Comparison of ENCODE assay signal across 8 mouse cellular contexts in the genomic region with DNA sequence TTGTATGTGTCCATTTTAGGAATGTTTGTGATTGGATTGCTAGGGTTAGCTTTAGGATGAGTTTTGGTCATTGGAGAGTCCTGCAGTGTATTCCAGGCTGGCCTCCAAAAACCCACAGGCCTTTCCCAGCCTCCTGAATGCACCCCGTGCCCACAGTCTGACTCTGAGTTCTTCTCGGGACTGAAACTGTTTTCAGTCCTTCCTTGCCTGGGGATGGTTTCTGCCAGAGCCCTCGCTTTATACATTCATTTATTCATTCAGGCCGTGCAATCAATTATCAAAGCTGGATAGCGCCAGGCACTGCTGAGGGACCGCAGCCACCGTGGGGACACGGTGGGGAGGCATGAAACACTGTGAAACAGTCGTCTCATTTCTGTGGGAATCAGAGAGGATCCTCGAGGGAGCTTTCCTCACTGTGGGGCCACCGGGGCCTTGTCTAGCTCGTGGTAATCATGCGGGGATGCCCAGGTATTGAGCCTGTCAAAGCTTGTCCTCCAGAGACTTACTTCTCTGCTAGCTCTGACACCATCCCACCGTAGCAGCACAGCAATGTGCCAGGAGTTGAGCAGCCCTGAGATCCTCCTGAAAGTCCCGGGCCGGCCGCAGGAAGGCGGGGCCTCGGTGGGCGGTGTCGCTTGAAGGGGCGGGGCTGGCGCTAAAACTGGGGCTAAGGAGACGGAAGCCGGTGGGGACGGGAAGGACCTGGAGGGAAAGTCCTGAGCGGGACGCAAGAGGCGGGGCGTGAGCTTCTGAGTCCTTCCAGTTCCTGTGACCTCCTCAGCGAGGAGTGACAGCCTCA. TPM values are rescaled to one million over a fixed set of nuclear protein-coding genes. Genes with fewer than 3 reads are reported as not detected.
DNase-seq lines count a peak whose midpoint lies in the region; ATAC-seq and TF ChIP-seq lines count a peak whose summit lies in the region.

No protein-coding gene starts in this region.

- peak overlapping the region; percentile 88 for H3K4me2 ChIP-seq in embryonic facial prominence, embryonic 15.5 days (replicated peaks)
- peak overlapping the region; percentile 89 for H3K4me2 ChIP-seq in heart, embryonic 12.5 days
- peak overlapping the region; percentile 86 for H3K4me2 ChIP-seq in kidney, embryonic 15.5 days
- peak overlapping the region; percentile 93 for H3K4me2 ChIP-seq in lung, embryonic 14.5 days
- peak overlapping the region; percentile 64 for H3K4me2 ChIP-seq in neural tube, embryonic 15.5 days

- no peaks in the 10 kb centered on the region for H3K9me3 ChIP-seq in embryonic facial prominence, embryonic 15.5 days (replicated peaks)
- no peaks in the 10 kb centered on the region for H3K9me3 ChIP-seq in heart, embryonic 12.5 days (replicated peaks)
- H3K9me3 ChIP-seq in kidney, embryonic 15.5 days (replicated peaks): no peaks in the 10 kb centered on the region
- H3K9me3 ChIP-seq in lung, embryonic 14.5 days (ENCODE audit: low read depth, low read length): no peaks in the 10 kb centered on the region
- H3K9me3 ChIP-seq in neural tube, embryonic 15.5 days (replicated peaks): no peaks in the 10 kb centered on the region

- no peaks in the 10 kb centered on the region for H3K79me2 ChIP-seq in C2C12 (ENCODE audit: control insufficient read depth, insufficient read depth)

- peak overlapping the region; percentile 60; the same call in 1 of the 2 replicates for H3K27ac ChIP-seq in embryonic facial prominence, embryonic 15.5 days (replicated peaks)
- H3K27ac ChIP-seq in heart, embryonic 12.5 days (ENCODE audit: poor library complexity, severe bottlenecking): peak overlapping the region; percentile 73
- H3K27ac ChIP-seq in kidney, embryonic 15.5 days: peak overlapping the region; percentile 65
- peak overlapping the region; percentile 60; the same call in 1 of the 2 replicates for H3K27ac ChIP-seq in lung, embryonic 14.5 days (ENCODE audit: low read depth)
- 0 out of 2 replicates have a peak overlapping the region, but pooled peaks have one; percentile 18 for H3K27ac ChIP-seq in neural tube, embryonic 15.5 days (replicated peaks)
- H3K27ac ChIP-seq in thymus, adult 2 months (ENCODE audit: control insufficient read depth, insufficient read depth, low read length): no peak overlapping the region

- H3K36me3 ChIP-seq in C2C12 (ENCODE audit: control insufficient read depth, insufficient read depth): no peaks in the 10 kb centered on the region
- no peaks in the 10 kb centered on the region for H3K36me3 ChIP-seq in embryonic facial prominence, embryonic 15.5 days
- 0 out of 2 replicates have a peak, but pooled peaks cover 7% of the 10 kb centered on the region for H3K36me3 ChIP-seq in heart, embryonic 12.5 days
- no peaks in the 10 kb centered on the region for H3K36me3 ChIP-seq in kidney, embryonic 15.5 days
- no peaks in the 10 kb centered on the region for H3K36me3 ChIP-seq in lung, embryonic 14.5 days (ENCODE audit: insufficient read depth)
- H3K36me3 ChIP-seq in neural tube, embryonic 15.5 days: no peaks in the 10 kb centered on the region
- no peaks in the 10 kb centered on the region for H3K36me3 ChIP-seq in thymus, adult 2 months (ENCODE audit: control insufficient read depth, insufficient read depth, low read length)

- H3ac ChIP-seq in C2C12 (ENCODE audit: control insufficient read depth, insufficient read length, low read depth): peak overlapping the region; percentile 91

- no peak for TF ChIP-seq CTCF in C2C12 (IDR thresholded peaks at IDR 0.05; ENCODE audit: control insufficient read depth, insufficient read depth, insufficient read length)
- no peak for TF ChIP-seq CTCF in lung, embryonic 14.5 days (IDR thresholded peaks at IDR 0.05; ENCODE audit: low read depth)
- no peak; the same call in 1 of the 2 replicates for TF ChIP-seq CTCF in thymus, adult 2 months (IDR thresholded peaks at IDR 0.05; ENCODE audit: borderline replicate concordance, control insufficient read depth, extremely low read depth, insufficient read depth, low read length, poor library complexity)

- H3K4me1 ChIP-seq in embryonic facial prominence, embryonic 15.5 days: peaks cover 19% of the 10 kb centered on the region
- H3K4me1 ChIP-seq in heart, embryonic 12.5 days (replicated peaks): peaks cover 28% of the 10 kb centered on the region
- peaks cover 24% of the 10 kb centered on the region for H3K4me1 ChIP-seq in kidney, embryonic 15.5 days
- H3K4me1 ChIP-seq in lung, embryonic 14.5 days (ENCODE audit: insufficient read depth): 0 out of 2 replicates have a peak, but pooled peaks cover 6% of the 10 kb centered on the region
- peaks cover 19% of the 10 kb centered on the region for H3K4me1 ChIP-seq in neural tube, embryonic 15.5 days
- peaks cover 11% of the 10 kb centered on the region for H3K4me1 ChIP-seq in thymus, adult 2 months (replicated peaks; ENCODE audit: control insufficient read depth, insufficient read depth, low read length)

- WGBS in embryonic facial prominence, embryonic 15.5 days: 1% methylated on average over 31 of the region's 31 CpGs
- WGBS in heart, embryonic 12.5 days: 5% methylated on average over 31 of the region's 31 CpGs
- 2% methylated on average over 31 of the region's 31 CpGs for WGBS in kidney, embryonic 15.5 days
- WGBS in lung, embryonic 14.5 days: 2% methylated on average over 31 of the region's 31 CpGs
- 1% methylated on average over 29 of the region's 31 CpGs for WGBS in neural tube, embryonic 15.5 days
- 6% methylated on average over 31 of the region's 31 CpGs for whole genome bisulfite sequencing in thymus, adult 2 months

- peak; percentile 59; the same call in 1 of the 2 replicates for TF ChIP-seq POLR2A in thymus, adult 2 months (IDR thresholded peaks at IDR 0.05; ENCODE audit: control insufficient read depth, extremely low read depth, insufficient read depth, low read length, poor library complexity)

- no peaks in the 10 kb centered on the region for H3K27me3 ChIP-seq in C2C12 (ENCODE audit: control insufficient read depth, insufficient read depth, insufficient read length)
- H3K27me3 ChIP-seq in embryonic facial prominence, embryonic 15.5 days: no peaks in the 10 kb centered on the region; the same call in 1 of the 2 replicates
- H3K27me3 ChIP-seq in heart, embryonic 12.5 days (replicated peaks): no peaks in the 10 kb centered on the region; the same call in 1 of the 2 replicates
- H3K27me3 ChIP-seq in kidney, embryonic 15.5 days: peaks cover 13% of the 10 kb centered on the region; the same call in 1 of the 2 replicates
- H3K27me3 ChIP-seq in lung, embryonic 14.5 days (ENCODE audit: insufficient read depth, low read length): peaks cover 3% of the 10 kb centered on the region; the same call in 1 of the 2 replicates
- H3K27me3 ChIP-seq in neural tube, embryonic 15.5 days (replicated peaks): peaks cover 11% of the 10 kb centered on the region; the same call in 1 of the 2 replicates
- no peaks in the 10 kb centered on the region for H3K27me3 ChIP-seq in thymus, adult 2 months (ENCODE audit: control insufficient read depth, insufficient read depth, low read length)

- peak; percentile 93 to 95 for DNase-seq in adrenal gland, adult 18-20 months (ENCODE audit: low spot score in 2 of 2)
- peak; percentile 96 for DNase-seq in lung, embryonic 14.5 days
- peak; percentile 96 for DNase-seq in thymus, adult 2 months

- no peaks in the 10 kb centered on the region for H3K79me3 ChIP-seq in C2C12 (ENCODE audit: low read depth)

- peak overlapping the region; percentile 59 for H3K4me3 ChIP-seq in C2C12 (ENCODE audit: insufficient read depth, poor library complexity, severe bottlenecking)
- H3K4me3 ChIP-seq in embryonic facial prominence, embryonic 15.5 days (replicated peaks): peak overlapping the region; percentile 60
- peak overlapping the region; percentile 66 for H3K4me3 ChIP-seq in heart, embryonic 12.5 days
- peak overlapping the region; percentile 62 for H3K4me3 ChIP-seq in kidney, embryonic 15.5 days (replicated peaks)
- peak overlapping the region; percentile 61 for H3K4me3 ChIP-seq in lung, embryonic 14.5 days (ENCODE audit: low read depth, low read length)
- H3K4me3 ChIP-seq in neural tube, embryonic 15.5 days (replicated peaks): peak overlapping the region; percentile 35
- H3K4me3 ChIP-seq in thymus, adult 2 months (ENCODE audit: control insufficient read depth, insufficient read depth, low read length): peak overlapping the region; percentile 85

- peak; percentile 83 for ATAC-seq in embryonic facial prominence, embryonic 15.5 days (ENCODE audit: insufficient number of reproducible peaks, low FRiP score, low TSS enrichment, low read depth)
- ATAC-seq in heart, embryonic 12.5 days (ENCODE audit: insufficient number of reproducible peaks, low FRiP score): peak; percentile 90
- ATAC-seq in kidney, embryonic 15.5 days (replicated peaks; ENCODE audit: low FRiP score): peak; percentile 93
- ATAC-seq in lung, embryonic 14.5 days (ENCODE audit: insufficient read depth): peak; percentile 97
- ATAC-seq in neural tube, embryonic 15.5 days (ENCODE audit: low FRiP score): peak; percentile 74

- peak overlapping the region; percentile 66 for H3K9ac ChIP-seq in embryonic facial prominence, embryonic 15.5 days
- H3K9ac ChIP-seq in heart, embryonic 12.5 days: peak overlapping the region; percentile 83
- peak overlapping the region; percentile 75 for H3K9ac ChIP-seq in kidney, embryonic 15.5 days
- H3K9ac ChIP-seq in lung, embryonic 14.5 days: peak overlapping the region; percentile 71
- peak overlapping the region; percentile 41; the same call in 1 of the 2 replicates for H3K9ac ChIP-seq in neural tube, embryonic 15.5 days (replicated peaks)

RNA-seq across cellular contexts. Expression of a gene that starts 10.4 kb away (rescaled TPM):
- 17.8 TPM for polyA plus RNA-seq in C2C12 (2012; fragmentation: generic; extraction: Trizol)
- 10 to 100 TPM; 47.9 to 53.1 TPM for total RNA-seq in adrenal gland, adult 18-20 months (2021)
- polyA plus RNA-seq in embryonic facial prominence, embryonic 15.5 days (2015; fragmentation: Nextera tagmentation; extraction: Ambion mirVana): 64.6 and 68.1 TPM in 2 replicates
- 58.9 and 68.8 TPM in 2 replicates for polyA plus RNA-seq in heart, embryonic 12.5 days (2016; fragmentation: Nextera tagmentation; extraction: Ambion mirVana)
- polyA plus RNA-seq in kidney, embryonic 15.5 days (2015; fragmentation: Nextera tagmentation; extraction: Ambion mirVana): 54.1 and 59.4 TPM in 2 replicates
- polyA plus RNA-seq in lung, embryonic 14.5 days (2014; fragmentation: Nextera tagmentation; extraction: Ambion mirVana): 60.6 and 68.1 TPM in 2 replicates
- 30.9 and 42.9 TPM in 2 replicates for polyA plus RNA-seq in neural tube, embryonic 15.5 days (2015; fragmentation: Nextera tagmentation; extraction: Ambion mirVana)
- 64.9 and 82.9 TPM in 2 replicates for polyA plus RNA-seq in thymus, adult 2 months (2012; rRNA removed)

RNA-seq across cellular contexts. Expression of a gene that starts 22.9 kb away (rescaled TPM):
- 171 TPM for polyA plus RNA-seq in C2C12 (2012; fragmentation: generic; extraction: Trizol)
- total RNA-seq in adrenal gland, adult 18-20 months (2021): 100 to 1,000 TPM; 111 to 113 TPM
- 69.5 and 76.2 TPM in 2 replicates for polyA plus RNA-seq in embryonic facial prominence, embryonic 15.5 days (2015; fragmentation: Nextera tagmentation; extraction: Ambion mirVana)
- 39.3 and 44.8 TPM in 2 replicates for polyA plus RNA-seq in heart, embryonic 12.5 days (2016; fragmentation: Nextera tagmentation; extraction: Ambion mirVana)
- polyA plus RNA-seq in kidney, embryonic 15.5 days (2015; fragmentation: Nextera tagmentation; extraction: Ambion mirVana): 61.4 and 74.3 TPM in 2 replicates
- 51.0 and 59.3 TPM in 2 replicates for polyA plus RNA-seq in lung, embryonic 14.5 days (2014; fragmentation: Nextera tagmentation; extraction: Ambion mirVana)
- 77.4 and 81.1 TPM in 2 replicates for polyA plus RNA-seq in neural tube, embryonic 15.5 days (2015; fragmentation: Nextera tagmentation; extraction: Ambion mirVana)
- 168 and 179 TPM in 2 replicates for polyA plus RNA-seq in thymus, adult 2 months (2012; rRNA removed)

RNA-seq across cellular contexts. Expression of a gene that starts 49.5 kb away (rescaled TPM):
- 108 TPM for polyA plus RNA-seq in C2C12 (2012; fragmentation: generic; extraction: Trizol)
- total RNA-seq in adrenal gland, adult 18-20 months (2021): 100 to 1,000 TPM in 1 of 2 experiments, 10 to 100 TPM in 1; 86.0 to 105 TPM
- polyA plus RNA-seq in embryonic facial prominence, embryonic 15.5 days (2015; fragmentation: Nextera tagmentation; extraction: Ambion mirVana): 142 and 147 TPM in 2 replicates
- polyA plus RNA-seq in heart, embryonic 12.5 days (2016; fragmentation: Nextera tagmentation; extraction: Ambion mirVana): 89.1 and 90.7 TPM in 2 replicates
- polyA plus RNA-seq in kidney, embryonic 15.5 days (2015; fragmentation: Nextera tagmentation; extraction: Ambion mirVana): 144 and 148 TPM in 2 replicates
- 159 and 162 TPM in 2 replicates for polyA plus RNA-seq in lung, embryonic 14.5 days (2014; fragmentation: Nextera tagmentation; extraction: Ambion mirVana)
- polyA plus RNA-seq in neural tube, embryonic 15.5 days (2015; fragmentation: Nextera tagmentation; extraction: Ambion mirVana): 127 and 134 TPM in 2 replicates
- polyA plus RNA-seq in thymus, adult 2 months (2012; rRNA removed): 108 and 123 TPM in 2 replicates

Comparison
In these comparisons a context has a peak if more than half of its experiments do, and no peak if none do; other contexts are left out.
1. H3K4me3 ChIP-seq: peak in every context shown above with its lines; median percentile 85 in thymus, adult 2 months; 66 in heart, embryonic 12.5 days; 62 in kidney, embryonic 15.5 days; 61 in lung, embryonic 14.5 days; 60 in embryonic facial prominence, embryonic 15.5 days; 59 in C2C12; 35 in neural tube, embryonic 15.5 days.